ENCODE assay signal across 17 mouse cellular contexts in the genomic region with DNA sequence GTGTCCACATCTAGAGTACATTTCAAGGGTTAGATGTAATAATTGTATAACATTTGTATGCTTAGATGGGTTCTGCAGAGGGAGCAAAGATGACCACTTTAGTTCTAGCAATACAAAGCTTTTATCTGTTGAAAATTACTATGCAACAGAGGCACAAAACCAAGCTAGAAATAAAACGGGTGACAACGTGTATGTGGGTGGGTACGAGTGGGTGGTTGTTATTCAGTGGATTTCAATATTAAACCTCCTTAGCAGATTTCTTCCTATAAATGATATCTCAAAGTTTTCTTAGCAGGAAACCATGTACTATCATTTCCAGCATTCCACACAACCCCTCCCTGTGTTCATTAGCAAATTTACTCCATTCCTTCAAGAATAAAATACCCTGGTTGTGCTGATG.
DNase-seq lines count a peak whose midpoint lies in the region.
"Had no signal": no experiment of that assay in that cellular context is flagged by ENCODE, and none has a peak within 500 bp of the region (broad histone marks: within the 10 kb centered on the region; RNA-seq: fewer than 3 reads in every experiment).

No protein-coding gene starts in this region.

- intact Hi-C loops in left cerebral cortex, postnatal 25 days (cut with DNase I): no loop called here

- peak; percentile 6 to 53 for DNase-seq in layer of hippocampus, adult 18-20 months (ENCODE audit: low spot score in 2 of 2)
- DNase-seq in layer of hippocampus, postnatal 25 days (ENCODE audit: extremely low spot score in 1 of 2, low spot score in 1 of 2): no peak
- DNase-seq in right cerebral cortex, adult 18-20 months: peak; percentile 26
- no peak for DNase-seq in right cerebral cortex, postnatal 4 days
- DNase-seq in left cerebral cortex, postnatal 25 days (ENCODE audit: low spot score in 2 of 2): peak; percentile 26 to 54
- peak; percentile 55 for DNase-seq in telencephalon, adult 2 months (ENCODE audit: low read depth, low spot score)
- DNase-seq in adrenal gland, postnatal 4 days (ENCODE audit: low spot score in 2 of 2): no peak
- DNase-seq: adrenal gland, postnatal 14 days; cerebellum, adult 18-20 months; cerebellum, postnatal 14 days; heart, adult 2 months; heart, postnatal 4 days; kidney, adult 8-10 months; kidney, postnatal 4 days; liver, postnatal 0 days; lung, postnatal 36 days; thymus, postnatal 14 days had no signal

Comparison
In these comparisons a context has a peak if more than half of its experiments do, and no peak if none do; other contexts are left out.
1. DNase-seq: peak in layer of hippocampus, adult 18-20 months (2 of 2), right cerebral cortex, adult 18-20 months (single experiment), left cerebral cortex, postnatal 25 days (2 of 2) and telencephalon, adult 2 months (single experiment); none in layer of hippocampus, postnatal 25 days (0 of 2), right cerebral cortex, postnatal 4 days (single experiment) and adrenal gland, postnatal 4 days (0 of 2).